Mouse (Mus musculus) liver, adult 2 months (tissue): Measurements from ENCODE around the gene Dnajb7. TPM values are rescaled to one million over a fixed set of nuclear protein-coding genes. Genes with fewer than 3 reads are reported as not detected.

ENCODE experiments used
- DNase-seq: peaks from one replicate; pipeline ENCODE4 v3.0.0-alpha.2; 2011; ENCODE audit warnings: low read depth, low spot score; ENCODE audit errors: extremely low read depth
- H3K27ac ChIP-seq: fragments of 200-500 bp; replicated peaks from 2 replicates; pipeline ENCODE4 v1.5.1; 2012; ENCODE audit warnings: low read depth, mild to moderate bottlenecking, control low read depth, inconsistent platforms, low read length; ENCODE audit not compliant: insufficient read depth
- H3K27me3 ChIP-seq: fragments of 200-500 bp; 2 replicates; pipeline ENCODE4 v1.6.1; 2012; ENCODE audit warnings: mild to moderate bottlenecking, moderate library complexity, low read length, inconsistent platforms; ENCODE audit not compliant: control insufficient read depth, insufficient read depth
- H3K36me3 ChIP-seq: fragments of 200-500 bp; 2 replicates; pipeline ENCODE4 v1.6.1; 2012; ENCODE audit warnings: low read length, inconsistent platforms; ENCODE audit not compliant: control insufficient read depth, insufficient read depth
- H3K4me1 ChIP-seq: fragments of 200-500 bp; 2 replicates; pipeline ENCODE4 v1.6.1; 2011; ENCODE audit warnings: low read length; ENCODE audit not compliant: control insufficient read depth, insufficient read depth
- H3K4me3 ChIP-seq: fragments of 200-500 bp; 2 replicates; pipeline ENCODE4 v1.5.1; 2011; ENCODE audit warnings: low read depth, mild to moderate bottlenecking, control low read depth, low read length, moderate library complexity; ENCODE audit not compliant: insufficient read depth
- H3K79me2 ChIP-seq: fragments of 200-500 bp; 2 replicates; pipeline ENCODE4 v1.6.1; 2012; ENCODE audit warnings: inconsistent platforms, mild to moderate bottlenecking, low read length, moderate library complexity; ENCODE audit not compliant: control insufficient read depth, insufficient read depth
- H3K9ac ChIP-seq: fragments of 200-500 bp; 2 replicates; pipeline ENCODE4 v1.6.1; 2012; ENCODE audit warnings: low read depth, mild to moderate bottlenecking, control low read depth, inconsistent platforms, low read length
- CTCF ChIP-seq: fragments of 200-500 bp; IDR thresholded peaks from 2 replicates; pipeline ENCODE4 v1.5.1; 2011; ENCODE audit warnings: low read depth, low read length, control low read depth
- POLR2A ChIP-seq: fragments of 200-500 bp; IDR thresholded peaks from 2 replicates; pipeline ENCODE4 v1.6.1; 2011; ENCODE audit warnings: low read length, control low read depth; ENCODE audit not compliant: insufficient read depth; ENCODE audit errors: extremely low read depth
- WGBS: fragments of 180-500 bp; shearing (Covaris S2); methylation state at CpG from one replicate; pipeline ENCODE4 v1.1.7; 2018; 5-methylcytosine and 5-hydroxymethylcytosine counted together
- polyA plus RNA-seq: library from polyadenylated mRNA; depleted of rRNA; stranded (reverse); fragments of >200 nt; gene quantifications from 2 replicates; pipeline ENCODE4 v1.2.3, GENCODE M21; 2012
- total RNA-seq: library from RNA; depleted of rRNA; stranded (reverse); fragments of >200 nt; gene quantifications from 2 replicates; pipeline ENCODE4 v1.2.3, GENCODE M21; 2014

Dnajb7 gene
- total and polyA plus RNA-seq, 2 experiments = 0.28 TPM; not detected in 1

DNA sequence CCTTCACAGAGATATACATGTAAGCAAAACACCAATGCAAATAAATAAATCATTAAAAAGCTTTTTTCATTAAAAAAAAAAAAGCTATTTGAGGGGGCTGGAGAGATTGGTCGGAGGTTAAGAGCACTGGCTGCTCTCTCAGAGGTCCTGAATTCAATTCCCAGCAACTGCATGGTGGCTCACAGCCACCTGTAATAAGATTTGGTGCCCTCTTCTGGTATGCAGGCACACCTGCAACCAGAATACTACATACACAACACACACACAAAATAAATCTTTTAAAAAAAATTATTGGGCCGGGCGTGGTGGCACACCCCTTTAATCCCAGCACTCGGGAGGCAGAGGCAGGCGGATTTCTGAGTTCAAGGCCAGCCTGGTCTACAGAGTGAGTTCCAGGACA is 21.8 kb downstream of the Dnajb7 start:
- no peaks in the 10 kb centered on the region for H3K4me1 ChIP-seq
- H3K9ac ChIP-seq = no peak overlapping the region
- DNase-seq = no peak
- H3K36me3 ChIP-seq = peaks cover 77% of the 10 kb centered on the region
- H3K27ac ChIP-seq = no peak overlapping the region
- WGBS = 94% methylated on average over 5 of the region's 5 CpGs
- no peaks in the 10 kb centered on the region for H3K27me3 ChIP-seq
- H3K79me2 ChIP-seq = peaks cover 17% of the 10 kb centered on the region; the same call in 1 of the 2 replicates
- TF ChIP-seq POLR2A (no peak), CTCF (peak; percentile 38; the same call in 1 of the 2 replicates)
- H3K4me3 ChIP-seq = no peak overlapping the region

DNA sequence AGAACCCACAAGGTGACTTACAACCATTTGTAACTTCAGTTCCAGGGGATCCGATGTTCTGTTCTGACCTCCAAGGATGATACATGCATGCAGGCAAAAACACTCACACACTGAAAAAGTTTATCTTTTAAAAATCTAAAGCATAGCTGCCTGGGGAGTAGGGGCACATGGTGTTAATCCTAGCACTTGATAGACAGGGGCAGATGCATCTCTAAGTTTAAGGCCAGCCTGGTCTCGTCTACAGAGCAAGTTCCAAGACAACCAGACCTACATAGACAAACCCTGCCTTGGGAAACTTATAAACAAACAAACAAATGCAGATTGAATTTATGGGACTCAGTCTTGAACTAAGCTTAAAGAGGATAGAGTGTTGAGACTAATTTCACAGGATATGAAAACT is 29.3 kb downstream of the Dnajb7 start:
- TF ChIP-seq POLR2A = no peak
- TF ChIP-seq CTCF = no peak
- no peak overlapping the region for H3K4me3 ChIP-seq
- H3K27me3 ChIP-seq = no peaks in the 10 kb centered on the region
- no peak for DNase-seq
- H3K9ac ChIP-seq = no peak overlapping the region
- peaks cover 2% of the 10 kb centered on the region; the same call in 1 of the 2 replicates for H3K4me1 ChIP-seq
- H3K27ac ChIP-seq = no peak overlapping the region
- peaks cover 10% of the 10 kb centered on the region; the same call in 1 of the 2 replicates for H3K79me2 ChIP-seq
- H3K36me3 ChIP-seq = peaks cover 68% of the 10 kb centered on the region
- WGBS = 87% methylated on average over 2 of the region's 2 CpGs

DNA sequence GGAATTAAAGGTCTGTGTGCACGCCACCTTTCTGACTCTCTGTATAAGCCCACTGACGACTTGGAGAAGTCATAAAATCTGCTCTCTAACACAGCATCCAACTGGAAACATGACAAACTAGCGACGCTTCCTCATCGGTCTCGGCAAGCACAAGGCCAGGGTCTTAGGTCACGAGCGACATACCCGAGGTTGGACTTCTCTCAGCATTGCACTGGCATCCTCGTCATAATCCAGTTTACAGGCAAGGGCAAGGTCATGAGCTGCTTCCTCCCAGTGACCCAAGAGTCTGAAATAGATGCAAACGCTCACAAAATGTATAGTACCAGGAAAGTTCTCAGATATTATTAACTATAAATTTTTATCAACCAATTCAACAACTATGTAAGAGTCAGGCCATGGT is 33.5 kb downstream of the Dnajb7 start:
- no peak overlapping the region for H3K27ac ChIP-seq
- no peaks in the 10 kb centered on the region for H3K27me3 ChIP-seq
- peaks cover 72% of the 10 kb centered on the region for H3K36me3 ChIP-seq
- H3K4me1 ChIP-seq = peaks cover 5% of the 10 kb centered on the region; the same call in 1 of the 2 replicates
- WGBS = 80% methylated on average over 11 of the region's 11 CpGs
- no peak for DNase-seq
- TF ChIP-seq CTCF (no peak), POLR2A (no peak)
- no peak overlapping the region for H3K9ac ChIP-seq
- H3K79me2 ChIP-seq = peaks cover 4% of the 10 kb centered on the region; the same call in 1 of the 2 replicates
- H3K4me3 ChIP-seq = no peak overlapping the region

DNA sequence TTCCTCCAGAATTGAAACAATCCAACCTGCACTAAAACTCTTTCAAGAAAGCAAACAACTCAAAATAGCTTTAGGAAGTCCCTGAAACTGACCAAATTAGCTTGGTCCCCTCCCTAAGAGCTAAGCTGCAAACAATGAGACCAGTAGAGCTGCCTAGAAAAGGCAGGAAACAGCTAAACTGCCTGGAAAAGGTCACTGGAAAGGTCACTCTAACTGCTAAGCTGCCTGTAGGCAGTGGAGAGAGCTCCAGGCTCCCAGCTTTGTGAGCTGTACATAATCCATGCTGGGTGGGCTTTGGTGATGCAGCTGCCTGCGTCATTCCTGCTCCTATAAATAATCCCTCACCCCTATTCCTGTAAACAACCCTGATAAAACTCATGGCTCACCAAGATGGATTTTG is 37.7 kb downstream of the Dnajb7 start:
- Histone ChIP-seq H3K27me3 (no peaks in the 10 kb centered on the region), H3K79me2 (no peaks in the 10 kb centered on the region), H3K4me1 (peaks cover 27% of the 10 kb centered on the region), H3K9ac (no peak overlapping the region), H3K36me3 (peaks cover 62% of the 10 kb centered on the region), H3K4me3 (no peak overlapping the region), H3K27ac (peak overlapping the region; percentile 54; the same call in 1 of the 2 replicates)
- no peak for TF ChIP-seq POLR2A
- no peak for TF ChIP-seq CTCF
- 97% methylated on average over 1 of the region's 1 CpGs for WGBS
- DNase-seq = no peak

DNA sequence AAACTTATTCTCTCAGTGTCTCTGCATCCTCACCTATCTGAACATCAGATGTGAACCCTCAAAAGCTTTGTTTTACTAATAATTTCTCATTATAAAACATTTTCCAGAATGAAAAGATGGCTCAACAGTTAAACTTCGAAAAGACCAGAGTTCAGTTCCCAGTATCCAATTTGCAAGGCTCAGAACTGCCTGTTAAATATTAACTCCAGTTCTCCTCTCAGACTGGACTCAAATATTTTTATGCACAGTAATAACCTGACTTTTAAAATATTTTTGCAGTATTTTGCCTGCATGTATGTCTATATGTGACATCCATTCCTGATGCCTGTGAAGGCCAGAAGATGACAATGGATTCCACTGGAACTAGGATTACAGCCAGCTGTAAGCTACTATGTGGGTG is 39.5 kb downstream of the Dnajb7 start:
- Histone ChIP-seq H3K9ac (no peak overlapping the region), H3K4me1 (peaks cover 31% of the 10 kb centered on the region), H3K36me3 (peaks cover 58% of the 10 kb centered on the region), H3K27me3 (no peaks in the 10 kb centered on the region), H3K79me2 (no peaks in the 10 kb centered on the region), H3K4me3 (no peak overlapping the region), H3K27ac (peak overlapping the region; percentile 88)
- peak; percentile 84 for DNase-seq
- TF ChIP-seq CTCF = no peak
- 31% methylated on average over 1 of the region's 1 CpGs for WGBS

DNA sequence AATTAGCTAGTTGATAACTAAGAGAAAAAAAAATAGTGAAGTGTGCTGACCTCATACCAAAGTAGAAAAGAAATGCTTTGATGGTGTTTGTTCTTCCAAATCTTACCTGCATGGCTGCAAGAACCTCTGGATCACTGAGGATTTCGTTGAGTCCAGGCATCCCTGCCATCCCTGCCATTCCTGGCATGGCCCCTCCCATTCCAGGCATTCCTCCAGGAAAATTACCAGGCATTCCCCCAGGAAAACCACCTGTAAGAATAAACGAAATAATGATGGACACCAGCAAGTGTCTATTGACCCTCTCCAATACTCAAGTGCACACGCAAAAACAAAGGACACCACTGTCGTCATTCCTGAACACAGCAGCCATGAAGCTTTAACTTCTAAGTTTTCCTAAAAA is 41.9 kb downstream of the Dnajb7 start:
- no peak overlapping the region for H3K4me3 ChIP-seq
- H3K27me3 ChIP-seq = no peaks in the 10 kb centered on the region
- H3K4me1 ChIP-seq = peaks cover 44% of the 10 kb centered on the region
- TF ChIP-seq CTCF (no peak), POLR2A (no peak)
- no peak overlapping the region for H3K9ac ChIP-seq
- H3K27ac ChIP-seq = peak overlapping the region; percentile 49
- peaks cover 45% of the 10 kb centered on the region for H3K36me3 ChIP-seq
- WGBS = 29% methylated on average over 4 of the region's 4 CpGs
- no peaks in the 10 kb centered on the region for H3K79me2 ChIP-seq
- peak; percentile 64 for DNase-seq
